Mouse (Mus musculus) thymus, adult 2 months (tissue): Measurements from ENCODE around the gene Nt5c3b.

Experiments
- CTCF ChIP-seq: fragments of 200-500 bp; IDR thresholded peaks from 2 replicates; pipeline ENCODE4 v1.5.1; 2012; ENCODE audit warnings: mild to moderate bottlenecking, control low read depth, low read length, moderate library complexity, borderline replicate concordance; ENCODE audit not compliant: control insufficient read depth, poor library complexity, insufficient read depth; ENCODE audit errors: extremely low read depth
- POLR2A ChIP-seq: fragments of 200-500 bp; IDR thresholded peaks from 2 replicates; pipeline ENCODE4 v1.6.1; 2012; ENCODE audit warnings: mild to moderate bottlenecking, low read length, control low read depth, moderate library complexity; ENCODE audit not compliant: control insufficient read depth, poor library complexity, insufficient read depth; ENCODE audit errors: extremely low read depth

DNA sequence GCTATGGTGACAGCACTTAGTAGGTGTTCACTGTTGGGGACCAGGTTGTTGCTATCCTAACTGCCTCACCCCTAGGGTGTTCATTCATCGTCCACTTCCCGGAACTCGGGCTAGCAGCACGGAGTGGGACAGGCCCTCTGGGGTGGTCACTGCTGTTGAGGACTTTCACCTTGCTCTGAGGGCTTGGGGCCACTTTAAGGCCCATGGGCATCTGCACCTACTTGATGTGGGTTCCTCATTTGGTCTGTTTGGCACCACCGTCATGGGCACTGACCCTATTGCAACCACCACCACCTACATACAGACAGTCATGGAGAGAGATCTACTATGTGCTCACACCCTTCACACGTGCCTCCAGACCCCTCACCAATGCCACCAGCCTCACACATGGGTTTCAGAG is 54.5 kb downstream of the Nt5c3b start:
- TF ChIP-seq POLR2A, result no peak
- no peak for TF ChIP-seq CTCF
